Mouse (Mus musculus): ENCODE results near the gene Lpp.

Lpp gene

DNA sequence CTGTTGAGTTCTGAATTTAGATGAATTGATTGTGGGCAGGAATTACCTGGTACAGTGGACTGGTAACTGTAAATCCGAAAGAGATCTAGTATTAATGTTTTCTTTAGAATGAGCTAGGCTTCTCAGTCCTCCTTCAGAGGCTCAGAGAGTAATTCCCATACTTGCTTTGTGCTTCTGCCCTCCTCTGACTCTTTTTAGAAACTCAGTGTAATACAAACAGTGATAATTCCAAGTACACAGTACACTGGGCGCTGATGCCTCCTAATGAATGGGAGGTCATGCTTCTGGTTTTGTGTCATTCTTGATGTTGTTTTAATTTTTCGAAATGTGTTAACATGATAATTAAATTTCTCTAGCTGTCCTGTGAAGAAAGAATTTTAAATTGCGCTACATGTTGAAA is 347.4 kb downstream of the Lpp start:
- no peak for DNase-seq

DNA sequence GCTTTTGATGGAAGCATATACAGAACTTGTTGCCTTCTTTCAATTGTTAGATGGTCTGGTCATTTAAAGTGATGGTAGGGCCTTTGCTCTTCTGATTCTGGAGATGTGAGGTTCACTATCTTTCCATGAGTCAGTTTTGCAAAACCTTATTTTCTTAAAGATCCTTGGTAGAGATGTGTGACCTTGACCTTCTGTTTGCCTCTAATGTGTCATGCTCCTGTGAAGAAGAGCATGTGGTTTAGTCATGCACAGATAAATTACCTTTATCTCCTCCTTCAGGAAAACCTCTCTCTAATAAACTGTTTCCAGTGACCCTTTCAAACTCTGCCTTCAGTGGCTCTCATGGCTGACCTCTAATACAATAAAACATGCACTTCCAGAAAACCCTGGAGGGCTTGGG is 356.5 kb downstream of the Lpp start:
- DNase-seq: no peak

DNA sequence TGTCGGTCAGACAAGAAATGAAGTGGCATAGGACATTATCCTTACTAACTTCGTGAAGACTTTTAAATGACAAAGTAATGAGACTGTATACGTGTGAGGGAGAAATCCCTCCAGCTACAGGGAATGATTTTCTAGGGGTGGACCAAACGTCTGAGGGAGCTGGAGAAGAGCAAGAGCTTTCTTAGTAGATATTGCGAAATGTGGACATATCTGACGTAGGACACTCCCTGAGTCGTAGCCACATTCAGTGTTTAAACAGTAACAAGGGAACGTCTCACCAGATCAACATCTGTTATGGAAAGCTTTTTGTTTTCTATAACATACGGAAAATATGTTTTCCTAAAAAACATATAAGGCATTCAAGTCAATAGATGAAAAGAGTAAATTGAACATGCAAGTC is 362.8 kb downstream of the Lpp start:
- DNase-seq: no peak

DNA sequence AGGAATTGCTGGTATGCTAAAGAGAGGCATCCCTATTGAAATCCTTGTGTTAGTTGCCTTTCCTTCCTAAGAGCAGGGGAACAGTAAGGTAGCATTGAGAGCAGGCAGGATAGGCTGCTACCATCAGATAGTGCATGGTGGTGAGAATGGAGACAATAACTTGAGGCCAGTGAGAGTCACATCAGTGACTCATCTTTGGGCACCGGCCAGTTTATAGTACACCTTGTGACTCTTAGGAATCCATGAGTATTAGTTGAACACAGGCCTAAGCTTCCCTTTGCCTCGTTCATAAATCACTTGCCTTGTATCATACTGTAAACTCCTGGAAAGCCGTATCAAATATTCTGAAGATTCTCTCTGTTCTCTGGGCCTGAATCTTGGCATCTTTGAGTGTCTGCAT is 372.7 kb downstream of the Lpp start:
- no peak for DNase-seq

DNA sequence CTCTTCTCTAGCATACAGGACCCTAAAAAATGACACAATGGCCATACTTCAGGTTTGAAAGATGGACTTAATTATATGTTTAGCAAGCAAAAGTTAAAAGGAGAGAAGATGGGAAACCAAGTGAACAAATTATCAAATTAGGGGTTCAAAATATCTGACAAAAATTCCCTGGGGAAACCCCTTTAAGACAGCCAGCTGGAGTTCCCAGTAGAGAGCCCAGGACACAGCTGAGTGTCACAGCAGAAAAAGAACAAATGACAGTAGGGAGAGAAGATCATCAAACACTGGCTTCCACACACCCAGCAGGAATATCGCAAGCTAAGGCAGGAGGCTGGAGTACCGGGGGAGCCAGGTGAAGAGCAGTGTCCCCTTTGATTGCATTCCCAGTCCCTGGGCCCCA is 373.3 kb downstream of the Lpp start:
- DNase-seq: no peak

DNA sequence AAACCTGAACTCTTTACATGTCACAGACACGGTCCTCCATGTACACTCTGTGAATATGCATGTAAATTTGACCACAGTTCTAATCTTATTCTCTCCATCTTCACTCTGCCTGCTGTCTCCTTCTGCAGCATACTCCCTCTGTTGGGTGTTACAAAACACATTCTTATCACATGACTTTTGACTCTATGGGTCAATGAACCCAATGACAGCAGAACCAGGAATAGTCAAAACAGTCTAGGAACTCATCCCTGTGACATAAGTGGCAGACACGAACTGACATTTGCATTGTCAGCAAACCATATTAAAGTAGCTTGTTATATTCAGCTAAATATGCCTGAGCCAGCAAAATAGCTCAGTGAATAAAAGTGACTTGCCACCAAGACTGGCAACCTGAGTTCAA is 383.7 kb downstream of the Lpp start:
- no peak for DNase-seq

DNA sequence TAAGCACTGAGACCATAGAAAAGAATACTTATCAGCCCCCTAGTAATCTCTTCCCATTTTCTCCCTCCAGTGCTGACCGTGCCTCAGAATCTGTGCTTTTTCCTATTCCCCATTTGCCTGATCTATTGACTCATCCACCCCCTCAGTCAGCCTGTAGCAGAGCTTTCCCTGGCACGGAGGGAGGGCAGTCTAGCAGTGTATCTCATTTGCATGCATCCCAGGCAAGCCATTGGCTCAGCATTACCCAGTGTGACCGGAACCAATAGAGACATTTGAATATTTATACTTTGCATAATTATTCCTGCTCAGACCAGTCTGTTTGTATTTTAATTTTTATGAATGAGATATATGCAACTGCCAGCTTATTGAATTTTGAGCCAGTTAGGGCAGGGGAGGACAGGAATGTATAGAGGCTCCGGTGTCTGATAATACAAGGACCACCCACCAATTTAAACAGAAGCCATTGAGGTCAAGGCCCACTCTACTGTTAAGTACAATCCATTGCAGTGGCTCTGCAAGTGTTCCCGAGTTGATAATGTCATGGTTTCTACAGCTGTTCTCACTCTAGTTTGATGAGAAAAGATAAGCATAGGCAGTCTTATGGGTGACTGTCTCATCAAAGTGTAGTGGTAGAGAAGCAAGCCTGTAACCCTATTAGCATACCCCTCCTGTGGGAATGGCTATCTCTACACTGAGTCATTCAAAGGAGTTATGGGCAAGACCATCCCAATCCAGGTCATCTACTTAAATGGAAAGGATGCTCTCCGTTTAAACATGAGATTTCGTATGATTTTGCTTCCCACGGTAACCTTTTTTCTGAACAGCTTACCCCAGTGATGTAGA is 385.3 kb downstream of the Lpp start:
- no peak for DNase-seq

DNA sequence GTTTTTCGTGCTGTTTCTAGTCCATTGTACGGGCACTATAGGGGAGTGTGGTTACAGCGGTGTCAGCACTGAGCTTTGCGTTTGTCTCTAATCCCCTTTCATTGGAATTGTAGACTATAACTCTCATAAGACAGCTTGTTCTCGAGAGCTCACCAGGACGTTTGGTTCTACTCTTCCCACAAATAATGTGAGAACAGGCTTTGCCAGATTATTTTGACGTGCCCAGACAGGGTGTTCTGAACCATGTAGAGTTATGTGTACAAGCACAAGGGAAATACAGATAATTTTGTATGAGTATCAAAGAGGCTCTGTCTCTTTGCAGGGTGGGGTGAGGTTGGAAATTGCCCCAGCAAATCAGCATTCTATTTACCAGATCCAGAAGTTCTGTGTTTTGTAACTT is 387.2 kb downstream of the Lpp start:
- DNase-seq: no peak

DNA sequence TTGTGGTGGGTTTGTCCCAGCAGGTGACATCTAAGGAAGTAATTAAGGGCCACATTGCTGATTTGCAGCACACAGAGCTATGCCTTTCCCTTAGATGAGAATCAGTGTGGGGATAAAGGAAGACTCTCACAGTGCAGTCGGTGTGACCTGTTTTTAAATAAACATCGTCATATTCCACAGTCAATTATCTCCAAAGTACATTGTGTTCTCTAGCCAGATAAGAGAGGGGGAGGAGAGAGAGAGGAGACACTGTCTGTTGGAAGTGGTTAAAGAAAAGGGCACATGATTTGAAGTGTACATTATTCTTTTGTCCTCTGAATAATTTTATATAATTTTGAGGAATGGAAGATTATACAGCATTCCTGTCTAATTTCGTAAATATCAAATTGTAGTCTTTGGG is 388.6 kb downstream of the Lpp start:
- no peak for DNase-seq

DNA sequence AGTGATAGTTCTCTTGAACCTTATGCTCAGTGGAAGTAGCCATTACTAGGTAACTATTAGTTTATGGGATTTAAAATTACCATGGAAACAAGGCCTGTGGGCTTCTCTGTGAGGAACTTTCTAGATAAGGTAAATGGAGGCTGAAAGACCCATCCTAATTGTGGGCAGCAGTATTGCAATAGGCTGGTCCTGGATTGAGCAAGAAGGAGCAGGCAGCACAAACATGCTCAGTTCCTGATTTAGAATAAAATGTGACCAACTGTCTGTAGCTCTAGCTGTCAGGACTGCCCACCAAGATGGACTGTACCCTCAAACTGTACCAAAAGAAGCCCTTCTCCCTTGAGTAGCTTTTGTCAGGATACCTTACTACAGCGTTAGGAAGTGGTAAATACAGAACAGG is 392.3 kb downstream of the Lpp start:
- no peak for DNase-seq

DNA sequence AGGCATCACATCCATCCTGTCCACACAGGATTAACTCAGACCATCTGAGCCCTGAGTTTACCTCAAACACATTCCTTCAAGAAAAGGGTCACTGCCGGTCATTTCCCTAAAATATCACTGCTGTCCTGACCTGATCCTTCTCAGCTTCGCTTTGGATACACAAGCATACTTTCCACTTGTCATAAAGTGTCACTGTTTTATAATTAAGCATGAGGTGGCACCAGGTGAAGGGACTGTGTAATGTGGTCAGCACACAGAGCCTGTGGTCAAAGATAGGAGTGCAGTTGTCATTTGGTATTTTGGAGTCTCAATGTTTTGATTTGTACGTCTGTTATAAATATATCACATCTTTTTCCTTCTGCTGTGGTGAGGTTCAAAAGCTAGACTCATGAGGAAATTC is 395.7 kb downstream of the Lpp start:
- no peak for DNase-seq

DNA sequence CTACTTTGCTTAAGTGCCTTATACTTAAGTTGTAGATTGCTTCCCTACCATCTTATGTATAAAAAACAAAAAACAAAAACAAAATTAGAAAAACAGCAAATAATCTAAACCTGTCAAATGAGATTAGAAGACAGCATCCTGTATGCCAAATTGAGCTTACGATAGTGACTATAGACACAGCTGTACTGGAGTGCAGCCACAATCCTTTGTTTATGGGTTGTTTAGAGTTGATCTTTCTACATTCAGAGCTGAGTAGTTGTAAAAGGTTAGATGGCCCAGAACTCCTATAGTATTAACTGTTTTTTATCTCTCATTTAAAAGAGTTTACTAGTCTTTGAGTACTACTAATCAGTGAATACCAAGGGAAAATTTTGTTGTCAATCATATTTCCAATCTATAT is 398.1 kb downstream of the Lpp start:
- no peak for DNase-seq

DNA sequence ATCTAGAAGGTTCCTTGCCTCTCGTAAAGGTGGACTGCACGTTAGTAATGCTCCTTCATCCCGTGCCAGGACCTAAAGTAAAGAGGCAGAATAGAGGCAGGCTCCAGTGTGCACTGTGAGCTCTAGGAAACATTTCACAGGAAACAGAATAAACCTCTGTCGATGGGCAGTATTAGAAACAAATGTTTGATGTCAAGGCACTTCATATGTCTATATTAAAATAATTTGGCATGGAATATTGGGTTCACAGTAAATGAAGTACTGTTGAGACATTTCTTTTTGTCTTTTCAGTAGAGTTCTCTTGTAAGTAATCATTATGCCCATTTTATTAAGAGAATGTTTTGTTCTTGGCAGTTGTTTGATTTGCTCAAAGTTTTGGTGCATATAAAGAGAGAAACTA is 398.7 kb downstream of the Lpp start:
- DNase-seq: no peak

DNA sequence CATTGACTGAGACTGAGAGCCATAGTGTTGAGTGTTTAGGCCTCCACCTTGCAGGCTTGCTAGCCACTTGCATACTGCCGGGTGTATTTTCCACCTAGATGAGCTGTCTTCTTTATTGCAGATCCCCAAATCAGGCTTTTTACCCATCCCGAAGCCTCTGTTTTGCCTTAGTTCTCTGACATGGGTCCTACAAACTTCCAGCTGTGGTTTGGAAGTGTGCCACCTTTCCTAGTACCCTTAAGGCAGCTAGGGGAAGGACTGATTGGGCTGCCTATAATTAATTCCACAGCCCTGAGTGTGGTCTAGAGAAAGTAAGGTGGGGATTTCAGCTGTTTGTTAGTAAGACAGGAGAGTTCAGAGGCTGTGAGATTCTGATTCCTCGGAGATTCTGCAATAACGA is 399.5 kb downstream of the Lpp start:
- DNase-seq: no peak

DNA sequence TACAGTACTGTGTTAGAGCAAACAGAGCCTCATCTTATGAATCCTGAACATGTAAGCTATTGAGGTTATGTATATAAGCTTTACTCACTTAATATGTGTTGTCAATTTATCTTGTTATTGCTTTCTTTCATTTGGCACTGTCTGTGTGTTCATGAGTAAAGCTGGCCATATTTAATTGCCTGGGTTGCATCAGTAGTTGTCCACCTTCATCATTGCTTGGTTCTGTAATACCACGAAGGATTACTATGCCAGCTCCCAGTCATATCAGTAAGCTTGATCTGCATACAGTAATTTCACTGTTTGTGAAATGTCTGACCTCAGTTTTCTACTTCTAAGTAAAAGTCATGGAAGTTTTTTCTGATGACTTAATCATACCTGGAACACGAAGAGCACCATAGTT is 401.4 kb downstream of the Lpp start:
- no peak for DNase-seq

DNA sequence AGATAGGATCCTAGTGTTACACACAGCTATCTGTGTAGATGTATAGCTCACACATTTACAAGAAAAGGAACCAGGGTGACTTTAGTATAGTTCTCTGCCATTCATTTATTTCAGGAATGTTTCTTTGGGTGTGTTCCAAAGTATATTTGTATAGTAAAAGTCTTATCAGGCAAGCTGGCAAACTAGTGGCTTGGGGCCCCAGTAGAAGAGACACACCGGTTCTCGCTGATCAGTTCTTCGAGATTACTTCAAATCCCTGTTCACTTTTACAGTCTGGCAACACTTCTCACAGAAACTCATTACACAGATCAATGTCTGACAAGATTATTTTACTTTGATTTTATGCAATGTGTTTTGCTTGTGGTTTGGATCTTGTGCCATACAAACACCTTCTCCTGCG is 408.0 kb downstream of the Lpp start:
- no peak for DNase-seq

DNA sequence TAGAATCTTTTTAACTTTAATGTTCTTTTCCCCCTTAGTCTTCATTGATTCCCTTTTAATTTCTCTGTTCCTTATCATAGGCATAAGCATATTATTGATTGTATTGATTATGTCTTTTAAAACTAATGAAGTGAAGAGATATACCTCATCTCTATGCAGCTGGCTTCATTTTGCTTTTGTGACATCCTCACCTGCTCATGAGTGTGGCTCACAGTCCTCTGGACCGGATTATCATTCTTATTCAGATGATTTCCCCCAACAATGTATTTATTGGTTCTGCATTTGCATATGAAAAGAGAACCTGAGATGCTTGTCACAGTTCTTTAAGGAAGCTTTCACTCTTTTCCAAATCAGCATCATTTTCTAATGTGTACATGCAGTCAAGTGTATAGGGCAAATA is 408.5 kb downstream of the Lpp start:
- DNase-seq: no peak

DNA sequence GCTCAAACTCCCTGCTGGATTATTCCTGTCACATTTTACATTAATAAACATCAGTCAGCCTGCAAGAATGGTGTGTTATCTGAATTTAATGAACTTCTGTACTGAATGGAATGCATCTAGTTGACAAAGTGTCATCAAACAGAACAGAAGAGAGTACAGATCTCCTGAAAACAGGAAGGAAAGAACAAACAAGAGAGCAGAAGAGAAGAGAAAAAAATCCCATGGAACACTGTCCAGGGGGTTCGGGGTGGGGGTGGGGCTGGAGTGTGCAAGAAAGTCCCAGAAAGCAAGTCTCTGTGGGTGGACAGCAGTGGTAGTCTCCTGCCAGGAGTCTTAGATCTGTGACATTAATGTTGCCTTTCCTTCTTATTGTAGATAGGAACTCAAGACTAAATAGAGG is 412.8 kb downstream of the Lpp start:
- DNase-seq: no peak

DNA sequence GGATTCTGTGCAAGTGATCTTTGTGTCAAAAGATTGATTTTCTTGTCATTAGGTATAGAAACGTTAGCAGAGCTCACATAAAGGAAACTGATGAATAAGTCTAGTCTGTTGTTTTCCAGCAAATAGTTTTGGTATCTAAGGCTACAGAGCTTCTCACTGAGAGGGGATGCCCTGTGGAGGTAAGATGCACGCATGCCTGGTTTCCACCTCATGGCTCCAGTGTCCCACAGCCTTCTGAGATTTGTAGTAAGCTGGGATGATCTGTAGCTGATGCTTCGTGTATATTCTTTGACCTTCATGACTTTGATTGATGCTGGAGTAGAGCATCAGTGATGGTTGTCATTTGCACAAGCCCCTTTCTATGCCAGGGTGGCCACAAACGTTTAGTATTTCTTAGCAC is 414.3 kb downstream of the Lpp start:
- no peak for DNase-seq

DNA sequence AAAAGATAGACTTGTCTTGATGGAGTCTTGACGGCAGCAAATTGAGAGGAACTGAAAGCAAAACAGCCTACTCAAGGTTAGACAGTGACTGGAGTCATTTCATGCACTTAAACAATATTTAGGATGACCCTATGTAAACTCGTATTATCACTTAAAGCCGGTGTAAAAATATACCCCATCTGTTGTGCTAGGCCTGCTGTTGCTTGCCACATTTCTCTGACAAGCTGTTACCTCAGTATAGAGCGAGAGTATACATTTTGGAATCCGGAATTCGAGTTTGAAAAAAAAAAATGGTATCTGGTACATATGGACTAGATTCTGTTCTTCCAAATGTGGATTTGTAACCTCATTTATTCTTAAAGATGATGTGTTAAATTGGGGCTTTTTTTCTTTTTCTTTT is 416.5 kb downstream of the Lpp start:
- no peak for DNase-seq

DNA sequence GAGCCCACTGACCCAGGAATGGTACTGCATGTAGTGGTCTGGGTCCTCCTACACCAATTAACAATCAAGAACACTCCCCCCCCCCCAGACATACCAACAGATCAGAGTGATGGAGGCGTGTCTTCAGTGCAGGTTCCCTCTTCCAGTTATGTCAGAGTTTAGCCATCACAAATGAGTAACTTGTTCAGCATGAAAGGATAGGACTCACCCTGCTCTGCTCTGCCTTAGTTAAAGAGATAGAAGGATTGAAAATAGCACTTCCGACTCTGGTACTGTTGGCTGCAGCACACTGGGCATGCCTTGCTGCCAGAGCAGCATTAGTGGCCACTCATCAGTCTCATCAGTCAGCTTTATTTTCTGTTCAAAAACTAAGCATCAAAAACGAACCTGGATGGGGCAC is 423.3 kb downstream of the Lpp start:
- no peak for DNase-seq

DNA sequence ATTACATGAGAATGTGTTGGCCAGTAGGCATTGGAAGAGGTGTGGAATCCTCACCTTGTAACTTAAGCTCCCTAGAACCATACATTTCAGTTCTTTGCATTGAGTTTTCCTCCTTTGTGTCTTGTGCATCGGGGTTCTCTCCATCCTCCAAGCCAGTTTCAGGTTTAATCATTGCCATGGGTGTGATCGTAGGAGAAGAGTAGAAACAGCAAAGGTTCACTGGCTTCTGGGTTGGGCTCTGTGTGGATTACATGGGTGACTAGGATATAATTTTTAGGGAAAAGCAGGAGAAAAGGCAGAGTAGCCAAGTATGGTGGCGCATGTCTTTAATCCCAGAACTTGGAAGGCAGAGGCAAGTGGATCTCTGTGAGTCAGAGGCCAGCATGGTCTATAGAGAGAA is 424.1 kb downstream of the Lpp start:
- DNase-seq: no peak

DNA sequence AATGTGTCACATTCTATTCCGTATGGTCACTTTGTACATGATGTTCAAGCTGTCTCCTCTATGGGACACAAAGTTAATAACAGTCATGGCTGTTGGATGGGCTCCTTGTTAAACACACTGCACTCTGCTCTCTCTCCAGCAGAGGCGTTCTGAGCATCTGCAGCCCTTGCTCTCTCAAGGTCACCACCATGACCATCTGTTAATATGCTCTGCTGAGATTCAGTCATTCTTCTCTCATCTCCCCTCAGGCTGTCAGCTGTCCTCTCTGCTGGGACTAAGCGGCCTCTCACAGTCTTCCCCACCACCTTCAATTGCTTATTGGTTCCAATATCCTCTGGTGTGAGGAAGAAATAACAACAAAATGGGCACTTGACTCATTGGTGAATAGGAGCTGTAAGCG is 425.8 kb downstream of the Lpp start:
- no peak for DNase-seq

DNA sequence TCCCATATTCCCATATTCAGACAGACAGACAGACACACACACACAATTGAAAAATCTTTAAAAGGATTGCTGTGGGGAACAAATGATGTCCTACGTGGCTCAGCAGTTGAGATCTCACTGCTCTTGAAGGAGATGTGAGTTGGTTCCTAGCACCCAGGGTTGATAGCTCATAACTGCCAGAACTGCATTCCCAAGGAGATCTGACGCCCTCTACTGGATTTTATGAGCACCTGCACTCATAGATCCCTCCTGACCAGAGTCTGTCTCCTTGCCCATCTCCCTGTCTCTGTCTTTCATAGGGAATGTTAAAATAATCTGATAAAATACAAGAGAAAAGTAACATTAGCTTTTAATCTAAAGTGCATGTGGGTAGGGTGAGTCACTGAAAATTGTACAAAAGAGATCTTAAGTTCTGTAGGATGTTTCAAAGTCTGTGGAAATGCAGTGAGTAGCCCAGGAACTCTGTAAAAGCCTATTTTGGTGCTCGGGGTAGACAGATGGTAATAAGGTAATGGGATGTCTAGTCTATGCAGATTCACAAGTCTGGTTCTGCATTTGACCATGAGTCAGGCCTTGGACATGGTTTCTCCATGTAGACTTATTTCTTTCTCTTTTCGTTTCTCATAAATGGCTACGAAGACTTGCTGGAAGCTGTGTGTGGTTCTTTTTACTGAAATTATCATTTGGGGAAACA is 429.0 kb downstream of the Lpp start:
- DNase-seq: no peak

DNA sequence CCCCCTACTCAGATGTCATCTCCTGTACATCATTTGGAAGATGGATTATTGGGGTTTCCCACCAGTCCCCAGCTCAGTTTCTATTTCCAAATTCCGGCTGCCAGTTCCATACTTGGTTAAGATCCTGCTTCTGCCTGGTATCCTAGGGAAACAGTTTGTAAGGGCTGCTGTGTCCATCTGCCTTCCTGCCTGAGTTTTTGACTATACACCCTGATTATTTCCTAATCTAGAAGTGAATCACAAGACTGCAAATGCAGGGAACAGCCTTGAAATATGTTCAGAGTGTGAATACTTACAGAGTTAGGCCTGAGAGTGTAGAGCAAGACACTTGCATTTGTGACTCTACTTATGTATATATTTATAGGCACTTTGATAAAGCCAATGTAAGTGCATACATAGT is 429.6 kb downstream of the Lpp start:
- no peak for DNase-seq

All from lung, postnatal 14 days (tissue).